Mouse (Mus musculus): ENCODE results near the gene Pdk2.

Pdk2 gene

DNA sequence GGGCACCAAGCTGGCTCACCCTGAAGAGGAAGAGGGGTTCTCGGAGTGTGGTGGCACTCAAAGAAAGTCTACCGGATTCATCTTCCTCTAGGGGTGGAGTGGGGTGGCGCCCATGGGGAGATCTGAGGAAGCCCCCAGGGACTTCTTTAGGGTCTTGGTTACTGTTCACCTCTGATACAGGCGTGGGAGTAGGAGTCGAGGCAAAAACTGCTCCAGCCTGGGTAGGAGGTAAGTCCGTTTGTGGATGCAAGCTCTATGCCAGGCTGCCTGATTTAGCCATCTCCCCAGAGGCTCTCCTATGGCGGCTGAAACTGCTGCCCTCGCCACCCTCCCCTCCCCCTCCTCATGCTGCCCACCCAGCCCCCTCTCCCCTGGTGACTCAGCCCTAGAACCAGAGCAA lies 31.0 kb upstream of the Pdk2 start:
- in situ Hi-C loops (cut with MboI, MseI), result loop anchor here (5.0 kb wide), 1 partner anchor 35 kb away; no protein-coding TSS in a partner anchor

DNA sequence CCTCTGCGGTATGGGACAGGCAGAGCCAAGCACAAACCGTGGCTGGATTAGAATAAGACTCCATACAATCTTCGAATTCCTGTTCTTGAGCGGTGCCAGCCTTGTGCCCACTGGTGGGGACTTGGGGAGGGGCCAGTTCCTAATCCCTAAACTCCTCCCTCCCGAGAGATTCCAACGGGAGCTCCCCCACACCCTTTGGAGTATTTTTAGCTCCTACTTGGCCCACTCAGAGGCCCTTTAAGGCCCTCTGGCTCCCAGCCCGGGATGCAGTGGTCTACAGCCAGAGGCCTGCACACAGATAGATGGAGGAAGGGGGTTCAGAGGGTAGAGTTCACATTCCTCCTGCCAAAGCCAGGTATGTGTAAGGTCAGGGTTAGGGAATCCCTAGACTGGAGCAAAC lies 30.1 kb upstream of the Pdk2 start:
- in situ Hi-C loops (cut with MboI, MseI), result loop anchor here (5.0 kb wide), 1 partner anchor 36 kb away; no protein-coding TSS in a partner anchor

DNA sequence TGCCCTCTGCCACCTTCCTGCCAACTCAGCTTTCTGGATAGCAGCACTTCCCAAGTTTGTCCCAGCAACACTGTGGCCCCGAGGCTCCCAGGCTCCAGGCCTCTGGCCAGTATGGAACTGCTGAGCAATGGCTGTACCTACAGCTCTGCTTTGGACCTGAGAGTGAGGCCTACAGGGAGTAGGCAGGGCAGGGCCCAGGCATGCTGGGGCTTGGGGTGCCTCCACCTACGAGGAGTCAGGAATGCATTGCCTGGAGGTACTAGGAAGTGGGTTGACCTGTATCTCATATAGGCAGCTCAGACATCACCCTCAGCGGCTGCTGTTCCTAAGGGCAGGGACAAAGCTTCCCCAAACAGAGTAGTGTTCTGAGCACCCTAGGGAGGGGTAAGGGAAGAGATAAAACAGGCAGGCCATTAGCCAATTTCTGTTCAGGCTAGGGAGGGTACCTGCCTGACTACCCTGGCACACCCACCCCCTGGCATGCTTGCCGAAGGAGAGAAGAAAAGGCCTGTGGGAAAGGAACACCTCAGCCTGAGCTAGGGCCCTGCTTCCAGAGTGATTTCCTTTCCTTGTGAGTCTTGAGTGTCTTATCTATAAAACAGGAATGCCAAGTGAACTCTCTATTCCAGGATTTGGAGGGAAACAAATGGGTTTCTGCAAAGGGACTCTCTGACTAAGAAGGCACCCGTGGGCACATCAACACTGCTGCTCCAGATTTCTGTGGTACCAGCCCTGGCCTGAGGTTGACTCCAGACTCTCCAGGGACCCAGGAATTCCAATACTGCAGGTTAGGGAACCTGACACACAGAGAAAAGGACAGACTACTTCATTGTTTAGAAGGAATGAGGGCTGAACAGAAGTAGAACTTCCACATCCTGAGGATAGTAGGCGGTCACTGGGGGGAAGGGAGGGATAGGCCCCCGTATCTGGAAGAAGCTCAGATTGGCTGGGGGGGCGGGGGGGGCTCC lies 29.3 kb upstream of the Pdk2 start:
- in situ Hi-C loops (cut with MboI, MseI), result loop anchor here (5.0 kb wide), 1 partner anchor 37 kb away; no protein-coding TSS in a partner anchor

DNA sequence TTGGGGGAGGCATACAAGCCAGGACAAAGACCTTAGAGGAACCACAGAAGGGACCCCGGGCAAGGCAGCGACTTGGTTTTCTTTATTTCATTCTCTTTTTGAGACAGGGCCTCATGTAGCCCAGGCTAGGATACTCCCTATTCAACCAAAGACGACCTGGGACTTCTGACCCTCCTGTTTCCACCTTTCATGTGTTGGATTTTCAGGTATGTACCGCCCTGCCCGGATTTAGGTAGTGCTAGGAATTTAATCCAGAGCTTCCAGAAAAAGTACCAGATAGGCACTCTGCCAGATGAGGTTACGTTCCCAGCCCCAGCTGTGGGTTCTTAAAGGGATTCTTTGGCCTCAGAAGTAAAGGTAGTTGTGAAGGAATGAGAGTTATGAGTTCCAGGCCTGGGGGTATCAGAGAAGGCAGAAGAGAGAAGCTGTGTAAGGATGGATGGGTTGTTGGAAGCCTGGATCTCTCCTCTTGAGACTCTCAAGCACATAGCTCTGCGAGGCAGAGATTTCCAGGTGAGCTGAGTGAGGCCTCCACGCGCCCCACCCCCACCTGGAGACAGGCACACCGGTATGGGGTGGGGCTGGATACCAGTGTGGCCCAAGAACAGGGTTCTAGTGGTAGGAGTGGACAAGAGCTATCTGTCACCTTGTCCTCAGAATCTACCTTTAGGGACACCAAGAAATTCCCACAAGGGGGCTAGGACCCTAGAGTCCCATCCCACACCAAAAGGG lies 28.2 kb upstream of the Pdk2 start:
- in situ Hi-C loops (cut with MboI, MseI), result no loop called here

DNA sequence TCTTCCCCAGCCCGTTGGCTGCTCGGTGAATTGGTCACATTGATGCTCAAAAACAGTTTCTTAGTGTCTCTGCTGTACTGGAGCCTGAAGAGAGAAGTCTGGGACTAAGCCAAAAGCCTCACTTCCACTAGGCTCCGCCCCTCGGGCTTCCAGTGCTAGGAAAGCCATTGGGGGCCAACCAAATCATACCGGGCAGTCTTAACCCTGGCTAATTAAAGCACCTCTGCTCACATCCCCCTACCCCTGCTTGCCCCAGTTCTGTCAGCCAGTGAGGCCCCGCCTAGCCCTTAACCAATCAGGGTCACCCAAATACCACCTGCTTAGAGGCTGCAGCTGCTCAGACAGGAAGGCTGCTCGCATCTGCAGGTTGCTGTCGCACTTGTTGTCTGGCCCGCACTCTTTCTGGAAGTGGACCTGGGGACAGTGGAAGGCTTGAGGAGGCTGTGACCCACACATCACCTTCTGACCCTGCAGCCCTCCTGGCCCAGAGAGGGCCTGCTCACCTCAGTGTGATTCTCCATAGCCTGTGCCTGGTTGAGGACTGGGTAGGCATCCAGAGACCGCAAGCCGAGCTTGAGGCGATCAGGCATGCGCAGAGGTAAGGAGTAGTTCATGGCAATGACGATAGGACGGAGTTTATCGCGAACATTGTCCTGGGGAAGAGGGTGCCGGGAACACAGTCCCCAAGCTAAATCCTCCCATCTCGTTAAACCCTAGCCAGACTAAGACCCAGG lies 15.8 kb upstream of the Pdk2 start:
- in situ Hi-C loops (cut with MboI, MseI), result no loop called here

DNA sequence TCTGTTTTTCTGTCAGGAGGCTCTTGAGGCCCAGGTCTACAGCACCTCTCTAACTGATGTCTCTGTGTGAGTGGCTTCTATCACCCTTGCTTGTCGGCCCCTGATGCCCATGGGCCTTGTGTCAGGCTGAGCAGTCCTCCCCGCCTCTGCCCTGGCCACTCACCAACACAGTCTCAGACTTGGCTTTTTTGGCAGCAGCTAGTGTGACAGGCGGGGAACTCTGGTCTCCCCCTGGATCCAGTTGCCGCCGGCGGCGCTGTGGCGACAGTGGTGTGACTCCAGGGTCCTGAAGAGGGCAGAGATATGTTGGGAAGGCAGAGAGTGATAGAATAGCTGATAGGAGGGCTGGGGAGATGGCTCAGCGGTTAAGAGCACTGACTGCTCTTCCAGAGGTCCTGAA lies 11.9 kb upstream of the Pdk2 start:
- in situ Hi-C loops (cut with MboI, MseI), result no loop called here

DNA sequence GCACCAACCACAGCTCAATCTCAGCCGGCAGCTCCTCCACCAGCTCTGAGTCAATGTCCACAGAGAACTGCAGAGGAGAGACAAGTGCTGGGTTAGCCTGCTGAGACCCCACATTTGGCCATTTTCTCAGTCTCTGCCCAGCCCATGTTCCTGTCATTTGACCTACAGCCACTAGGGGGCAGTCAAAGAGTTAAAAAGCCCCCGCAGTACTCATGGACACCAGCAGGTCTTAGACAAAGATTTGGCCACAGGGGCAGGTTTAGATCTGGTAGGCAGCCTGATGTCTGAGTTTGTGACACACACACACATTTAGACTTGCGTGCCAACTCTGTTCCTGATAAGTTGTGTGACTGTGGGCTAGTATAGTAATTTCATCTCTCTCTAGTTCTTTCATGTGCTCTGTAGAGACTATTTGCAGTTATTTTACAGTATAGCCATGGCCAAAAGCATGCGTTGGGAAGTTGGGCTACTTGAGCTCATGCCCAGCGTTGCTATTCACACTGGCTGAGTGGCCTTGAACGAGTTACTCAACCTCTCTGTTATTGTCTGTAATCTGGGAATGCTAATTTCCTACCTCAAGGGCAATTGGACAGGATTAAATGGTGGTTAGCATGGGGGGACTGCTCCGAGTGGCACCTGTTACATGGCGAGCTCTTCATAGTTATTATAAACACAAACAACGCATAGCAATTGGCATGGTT lies 6.0 kb upstream of the Pdk2 start:
- in situ Hi-C loops (cut with MboI, MseI), result no loop called here

DNA sequence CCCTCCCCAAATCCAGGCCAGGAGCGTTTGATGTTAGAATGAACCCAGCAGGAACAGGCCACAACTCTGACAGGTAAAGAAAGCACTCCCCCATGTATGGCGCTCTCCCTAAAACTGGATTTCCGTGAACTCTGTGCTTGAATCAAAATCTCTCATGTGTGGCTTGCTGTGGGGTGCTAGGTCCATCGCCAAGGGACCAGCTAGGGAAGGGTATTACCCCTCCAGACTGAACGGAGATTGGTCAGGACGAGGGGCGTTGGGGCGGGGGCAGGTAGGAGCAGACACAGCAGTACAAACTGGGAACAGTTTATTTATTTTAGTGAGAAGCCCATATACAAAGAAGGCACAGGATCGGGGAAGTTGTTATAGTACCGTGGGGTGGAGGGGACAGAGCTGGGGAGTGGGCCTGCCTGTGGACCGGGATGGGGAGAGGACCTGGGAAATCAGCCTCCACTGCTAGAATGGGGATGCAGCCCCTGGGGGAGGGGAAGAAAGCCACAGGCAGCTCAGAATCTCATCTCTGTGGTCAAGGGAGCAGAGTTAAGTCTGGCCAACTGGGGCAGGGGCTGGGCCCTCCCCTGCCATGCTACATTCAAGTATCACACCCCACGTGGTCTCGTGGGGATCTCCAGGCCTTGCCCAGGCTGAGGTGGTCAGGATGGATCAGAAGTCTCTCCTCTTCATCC lies 3.2 kb upstream of the Pdk2 start:
- in situ Hi-C loops (cut with MboI, MseI), result loop anchor here in 1 of 2 experiments (5.0 kb wide), 1 partner anchor 188 kb away; no protein-coding TSS in a partner anchor

DNA sequence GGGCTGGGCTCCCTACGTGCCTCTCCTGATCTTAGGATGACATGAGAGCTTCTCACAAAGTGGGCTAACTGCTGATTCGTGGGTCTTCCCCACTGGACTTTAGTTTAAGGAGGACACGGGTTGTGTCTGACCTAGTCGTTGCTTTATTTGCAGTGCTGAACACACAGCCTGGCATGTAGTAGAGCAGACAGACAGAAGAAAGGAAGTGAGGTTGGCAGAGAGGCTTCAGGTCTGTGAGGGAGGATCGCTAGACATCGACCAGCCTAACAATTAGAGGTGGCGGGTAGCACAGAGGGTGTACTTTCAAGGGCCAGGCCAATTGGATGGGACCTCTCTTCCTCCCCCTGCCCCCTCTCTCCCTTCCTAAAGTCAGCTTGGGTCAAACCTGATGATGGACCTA lies 2.5 kb upstream of the Pdk2 start:
- in situ Hi-C loops (cut with MboI, MseI), result loop anchor here in 1 of 2 experiments (5.0 kb wide), 1 partner anchor 189 kb away; no protein-coding TSS in a partner anchor

DNA sequence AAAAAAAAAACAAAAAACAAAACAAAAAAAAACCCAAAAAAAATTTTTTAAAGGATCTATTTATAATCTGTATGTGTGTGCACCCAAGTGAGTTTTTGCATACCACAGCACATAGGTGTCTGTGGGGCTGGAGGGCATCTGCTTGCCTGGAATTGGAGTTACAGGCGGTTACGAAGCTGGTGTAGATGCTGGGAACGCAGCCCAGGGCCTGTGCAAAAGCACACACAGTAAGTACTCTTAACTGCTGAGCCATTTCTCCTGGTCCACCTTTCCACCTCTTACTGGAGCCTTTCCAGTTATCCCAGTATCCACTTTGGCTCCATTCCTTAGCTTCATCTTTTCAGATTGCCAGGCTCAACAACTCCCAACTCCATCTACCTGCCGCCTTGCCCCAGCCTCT lies 1.9 kb upstream of the Pdk2 start:
- in situ Hi-C loops (cut with MboI, MseI), result loop anchor here in 1 of 2 experiments (5.0 kb wide), 1 partner anchor 189 kb away; no protein-coding TSS in a partner anchor

DNA sequence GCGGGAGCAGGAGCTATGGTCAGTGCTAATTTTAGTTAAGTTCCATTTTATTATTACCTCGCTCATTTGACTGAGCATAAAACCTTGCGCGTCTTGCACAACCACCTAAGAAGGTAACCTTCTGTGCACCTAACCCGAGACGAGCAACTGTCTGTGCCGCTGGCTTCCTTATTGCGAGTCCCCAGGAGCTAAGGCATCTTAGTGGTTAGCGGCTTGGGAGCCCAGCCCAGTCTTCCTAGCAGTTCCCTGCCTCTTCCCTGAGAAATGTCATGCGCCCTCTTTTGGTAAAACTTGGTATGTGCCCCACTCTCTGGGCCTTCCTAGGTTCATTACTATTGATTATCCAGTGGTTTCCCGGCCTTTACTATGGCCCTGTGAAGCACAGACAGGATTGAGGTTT lies 942 bp upstream of the Pdk2 start:
- in situ Hi-C loops (cut with MboI, MseI), result loop anchor here in 1 of 2 experiments (5.0 kb wide), 1 partner anchor 190 kb away; no protein-coding TSS in a partner anchor

DNA sequence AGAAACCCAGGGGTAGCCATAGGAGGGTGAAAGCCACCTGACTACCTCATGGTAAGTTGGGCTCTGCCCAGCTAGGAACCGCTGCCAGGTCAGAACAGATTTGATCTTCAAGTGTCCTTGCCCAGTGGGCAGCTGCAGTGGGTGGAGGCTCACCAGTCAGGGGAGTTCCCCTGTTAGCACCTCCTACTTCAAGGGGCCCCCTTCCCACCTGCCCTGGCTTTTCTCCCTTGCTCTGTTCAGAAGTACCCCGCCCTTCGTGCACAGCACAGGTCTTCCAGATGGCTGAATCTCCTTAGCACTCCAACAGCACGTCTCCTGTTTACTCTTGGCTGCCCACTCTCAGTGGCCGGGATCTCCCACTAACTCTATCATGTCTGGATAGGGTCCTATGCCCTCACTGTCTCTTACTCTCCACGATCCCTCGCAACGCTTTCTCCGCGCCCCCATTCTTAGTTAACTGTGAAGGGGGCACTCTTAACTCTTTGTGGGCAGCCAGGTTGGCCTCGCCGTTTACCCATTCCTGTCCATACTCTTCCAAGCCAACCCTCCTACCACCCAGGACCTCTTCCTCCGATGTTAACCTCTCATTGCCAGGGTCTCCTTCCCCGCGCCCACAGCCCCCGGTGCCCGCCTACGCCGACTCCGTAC lies 539 bp downstream of the Pdk2 start:
- in situ Hi-C loops (cut with MboI, MseI), result loop anchor here in 1 of 2 experiments (5.0 kb wide), 1 partner anchor 192 kb away; no protein-coding TSS in a partner anchor

DNA sequence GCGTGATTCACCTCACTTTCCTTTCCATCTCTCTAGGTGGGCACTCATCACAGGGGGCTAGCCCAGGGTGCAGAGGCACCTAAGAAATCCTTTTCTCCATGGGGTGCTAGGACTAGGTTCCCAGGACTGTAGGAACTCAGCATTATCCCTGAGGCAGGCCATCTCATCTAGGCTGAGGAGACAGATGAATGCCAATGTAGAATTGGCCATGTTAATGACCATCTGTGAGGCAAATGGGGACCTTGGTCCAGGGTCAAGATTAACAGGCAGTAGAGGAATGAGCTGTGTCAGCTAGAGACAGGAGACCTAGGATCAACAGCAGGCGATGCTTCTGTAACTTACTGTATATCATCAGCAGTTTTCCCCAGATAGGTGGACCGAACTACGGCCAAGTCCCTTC lies 1.4 kb downstream of the Pdk2 start:
- in situ Hi-C loops (cut with MboI, MseI), result loop anchor here in 1 of 2 experiments (5.0 kb wide), 1 partner anchor 193 kb away; no protein-coding TSS in a partner anchor

DNA sequence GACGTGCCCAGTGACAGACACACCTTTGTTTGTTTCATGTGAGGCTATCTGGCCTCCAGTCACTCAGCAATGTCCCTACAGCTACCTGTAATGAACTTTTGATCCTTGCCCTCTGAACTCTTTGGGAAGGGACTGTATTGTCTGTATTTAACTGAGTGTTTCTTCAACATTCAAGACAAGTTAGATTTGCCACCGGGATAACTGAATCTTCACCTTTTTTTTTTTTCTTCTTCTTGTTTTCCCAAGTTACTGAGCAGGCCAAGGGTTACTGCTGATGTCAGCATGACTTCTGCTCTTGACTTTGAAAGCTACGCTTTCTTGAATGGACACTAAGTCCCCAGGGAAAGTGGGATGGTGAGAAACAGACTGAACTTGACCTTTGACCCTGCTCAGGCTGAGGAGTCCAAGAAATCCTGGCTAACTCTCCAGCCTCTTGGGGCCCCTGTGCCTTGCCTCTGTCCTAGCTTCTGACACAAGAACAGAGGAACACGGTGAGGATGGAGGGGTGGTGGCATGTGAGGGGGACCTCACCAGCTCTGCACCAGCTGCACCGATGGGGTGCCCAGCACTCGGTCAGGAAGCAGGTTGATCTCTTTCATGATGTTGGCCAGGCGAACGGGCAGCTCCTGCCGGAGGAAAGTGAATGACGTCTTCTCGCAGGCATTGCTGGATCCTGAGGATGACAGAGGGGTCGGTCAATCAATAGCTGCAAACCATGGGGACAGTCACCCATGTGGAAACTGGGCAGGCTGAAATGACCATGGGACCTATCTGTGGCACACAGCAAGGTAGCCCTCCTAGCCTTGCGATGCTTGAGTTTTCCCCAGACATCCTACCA lies 2.1 kb downstream of the Pdk2 start:
- in situ Hi-C loops (cut with MboI, MseI), result no loop called here

DNA sequence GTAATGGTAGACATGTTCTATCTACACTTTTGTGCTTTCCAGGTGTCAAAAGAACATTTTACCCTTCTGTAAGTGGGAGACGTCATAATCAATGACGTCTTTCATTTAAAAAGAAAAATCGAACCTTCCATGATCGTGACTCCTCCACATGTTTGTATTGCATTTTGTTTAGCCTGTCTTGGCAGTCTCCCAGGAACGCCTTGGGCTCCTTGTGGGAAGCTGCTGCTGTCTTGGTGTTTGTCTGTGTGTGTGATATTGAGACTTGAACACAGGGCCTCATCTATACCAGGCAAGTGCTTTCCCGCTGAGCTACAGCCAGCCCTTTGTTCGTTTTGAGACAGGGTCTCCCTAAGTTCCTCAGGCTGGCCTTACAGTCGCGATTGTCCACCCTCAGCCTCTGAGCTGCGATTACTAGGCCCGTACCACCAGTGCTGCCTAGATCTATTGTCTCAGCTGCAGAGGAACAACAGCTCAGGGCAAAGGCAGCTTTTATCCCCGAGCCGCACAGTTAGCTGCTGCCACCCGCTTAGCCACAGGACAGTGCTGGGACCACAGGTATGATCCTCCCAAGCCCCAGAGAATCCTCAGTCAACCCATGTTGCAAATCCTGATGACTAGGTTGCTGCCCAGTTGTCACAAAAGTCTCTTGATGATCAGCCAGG lies 2.9 kb downstream of the Pdk2 start:
- in situ Hi-C loops (cut with MboI, MseI), result no loop called here

DNA sequence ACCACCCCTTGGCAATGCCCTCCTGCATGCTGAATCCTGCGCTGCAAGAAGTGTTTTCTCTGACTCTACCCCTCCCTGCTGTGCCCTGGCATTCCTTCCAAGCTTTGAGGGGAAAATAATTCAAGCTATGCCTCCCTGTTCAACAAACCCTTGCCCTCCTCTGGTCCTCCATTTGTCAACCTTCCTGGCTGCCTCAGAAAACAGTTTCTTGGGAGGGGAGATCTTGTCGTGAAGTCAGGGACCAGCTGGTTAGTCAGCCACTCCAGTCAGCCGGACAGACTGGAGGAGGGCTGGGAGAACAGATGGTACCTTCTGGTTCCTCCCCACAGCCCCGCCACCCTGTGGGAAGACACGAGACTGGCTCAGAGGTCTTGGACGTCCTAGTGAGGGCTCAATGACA lies 3.8 kb downstream of the Pdk2 start:
- in situ Hi-C loops (cut with MboI, MseI), result no loop called here

DNA sequence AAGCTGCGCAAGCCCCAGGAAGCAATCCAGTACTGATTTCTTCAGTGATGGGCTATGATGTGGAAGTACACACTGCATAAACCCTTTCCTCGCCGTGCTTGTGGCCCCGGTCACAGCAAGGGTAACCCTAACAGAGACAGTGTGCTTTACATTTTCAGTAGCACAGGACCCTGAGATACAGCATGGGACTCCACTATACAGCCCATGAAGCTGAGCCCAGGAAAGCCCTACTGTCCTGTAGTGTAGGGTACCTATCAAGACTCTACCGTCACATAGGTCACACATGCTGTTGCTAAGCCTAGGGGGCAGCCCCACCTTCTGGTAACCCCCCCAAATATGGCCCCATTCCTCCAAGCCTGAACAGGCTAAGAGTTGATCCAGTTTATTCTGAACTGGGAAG lies 4.6 kb downstream of the Pdk2 start:
- in situ Hi-C loops (cut with MboI, MseI), result no loop called here

DNA sequence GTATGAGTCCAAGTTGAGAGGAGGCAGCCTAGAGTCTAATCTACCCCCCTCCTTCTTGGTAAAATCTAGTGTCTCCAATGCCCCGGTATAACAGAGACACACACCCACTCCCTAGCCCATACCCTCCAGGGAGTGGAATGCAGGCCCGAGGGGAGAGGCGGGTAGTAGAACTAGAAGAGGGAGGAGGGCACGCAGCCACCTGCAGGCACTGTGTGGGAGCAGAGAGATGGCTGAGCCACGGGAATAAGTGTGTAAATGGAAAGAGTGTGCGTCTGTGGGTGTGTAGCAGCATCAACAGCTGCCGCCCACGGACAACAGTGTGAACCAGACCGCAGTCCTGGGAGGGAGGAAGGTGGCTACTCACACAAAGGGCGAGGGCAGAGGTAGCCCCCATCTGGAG lies 6.3 kb downstream of the Pdk2 start:
- in situ Hi-C loops (cut with MboI, MseI), result no loop called here
